11 mouse cellular contexts compared by ENCODE assay signal in genomic region chr12:80944963-80945333, GRCm38 (mm10). TPM values are rescaled to one million over a fixed set of nuclear protein-coding genes. Genes with fewer than 3 reads are reported as not detected.
DNase-seq lines count a peak whose midpoint lies in the region; ATAC-seq and TF ChIP-seq lines count a peak whose summit lies in the region.
"Not testable (repeated sequence)": the region's sequence is repeated elsewhere in the genome, so short reads cannot be mapped to it uniquely, and the experiment has no call there.
"Had no signal": no experiment of that assay in that cellular context is flagged by ENCODE, and none has a peak within 500 bp of the region (broad histone marks: within the 10 kb centered on the region; RNA-seq: fewer than 3 reads in every experiment).

No protein-coding gene starts in this region.

- not testable (repeated sequence) for H3K4me1 ChIP-seq in heart, embryonic 10.5 days; hindbrain, embryonic 16.5 days (ENCODE audit: control insufficient read depth, insufficient read depth, low read depth, low read length); limb, embryonic 11.5 days (ENCODE audit: control insufficient read depth, insufficient read depth, low read length); midbrain, postnatal 0 days (ENCODE audit: insufficient read depth, low read length); thymus, adult 2 months (replicated peaks; ENCODE audit: control insufficient read depth, insufficient read depth, low read length)
- peaks cover 17% of the 10 kb centered on the region for H3K4me1 ChIP-seq in lung, embryonic 15.5 days

- peak overlapping the region; percentile 50 for H3K4me2 ChIP-seq in hindbrain, embryonic 16.5 days (ENCODE audit: low read length)
- H3K4me2 ChIP-seq in limb, embryonic 11.5 days (ENCODE audit: low read depth, severe bottlenecking) = 0 out of 2 replicates have a peak overlapping the region, but pooled peaks have one; percentile 1
- peak overlapping the region; percentile 48 for H3K4me2 ChIP-seq in lung, embryonic 15.5 days
- peak overlapping the region; percentile 34 for H3K4me2 ChIP-seq in midbrain, postnatal 0 days (ENCODE audit: low read depth, low read length, poor library complexity, severe bottlenecking)

- not testable (repeated sequence) for TF ChIP-seq CTCF in midbrain, postnatal 0 days (IDR thresholded peaks at IDR 0.05); thymus, adult 2 months (IDR thresholded peaks at IDR 0.05; ENCODE audit: borderline replicate concordance, control insufficient read depth, extremely low read depth, insufficient read depth, low read length, poor library complexity)

- 2% methylated on average over 9 of the region's 9 CpGs for WGBS in heart, embryonic 10.5 days
- WGBS in hindbrain, embryonic 16.5 days = under 1% methylated on average over 9 of the region's 9 CpGs
- 3% methylated on average over 9 of the region's 9 CpGs for WGBS in limb, embryonic 11.5 days
- WGBS in lung, embryonic 15.5 days = 2% methylated on average over 9 of the region's 9 CpGs
- WGBS in midbrain, postnatal 0 days = under 1% methylated on average over 9 of the region's 9 CpGs
- WGBS in thymus, adult 2 months = under 1% methylated on average over 9 of the region's 9 CpGs

- peak overlapping the region; percentile 98 for H3K4me3 ChIP-seq in heart, embryonic 10.5 days
- H3K4me3 ChIP-seq in hindbrain, embryonic 16.5 days (ENCODE audit: low read length) = peak overlapping the region; percentile 88
- peak overlapping the region; percentile 93 for H3K4me3 ChIP-seq in limb, embryonic 11.5 days (ENCODE audit: low read depth, low read length)
- peak overlapping the region; percentile 97 for H3K4me3 ChIP-seq in lung, embryonic 15.5 days
- H3K4me3 ChIP-seq in midbrain, postnatal 0 days (ENCODE audit: low read depth, low read length) = peak overlapping the region; percentile 98
- H3K4me3 ChIP-seq in thymus, adult 2 months (ENCODE audit: control insufficient read depth, insufficient read depth, low read length) = peak overlapping the region; percentile 75

- H3K9ac ChIP-seq in hindbrain, embryonic 16.5 days (ENCODE audit: low read depth, low read length) = peak overlapping the region; percentile 25; the same call in 1 of the 2 replicates
- not testable (repeated sequence) for H3K9ac ChIP-seq in limb, embryonic 11.5 days (ENCODE audit: low read length); midbrain, postnatal 0 days (replicated peaks; ENCODE audit: low read length, poor library complexity, severe bottlenecking)
- peak overlapping the region; percentile 27; the same call in 1 of the 2 replicates for H3K9ac ChIP-seq in lung, embryonic 15.5 days

- ATAC-seq in activated CD4-positive, CD25-positive, alpha-beta regulatory T cell, adult 4 months = peak; percentile 1
- ATAC-seq in erythroblast, adult 5-6 weeks (replicated peaks; ENCODE audit: low FRiP score, poor library complexity, severe bottlenecking) = peak; percentile 9; the same call in 1 of the 2 replicates
- peak; percentile 58 for ATAC-seq in hindbrain, embryonic 16.5 days
- ATAC-seq in limb, embryonic 11.5 days (ENCODE audit: insufficient number of reproducible peaks, low FRiP score, low TSS enrichment, low read depth) = peak; percentile 23
- peak; percentile 19; the same call in 1 of the 2 replicates for ATAC-seq in lung, embryonic 15.5 days (ENCODE audit: borderline replicate concordance, extremely low read depth, low FRiP score, low TSS enrichment)
- ATAC-seq in midbrain, postnatal 0 days (ENCODE audit: low FRiP score) = peak; percentile 24; the same call in 1 of the 2 replicates

- H3K27ac ChIP-seq in heart, embryonic 10.5 days = peak overlapping the region; percentile 100
- peak overlapping the region; percentile 29 for H3K27ac ChIP-seq in hindbrain, embryonic 16.5 days (ENCODE audit: low read depth, low read length)
- H3K27ac ChIP-seq in limb, embryonic 11.5 days (replicated peaks; ENCODE audit: low read depth, low read length) = not testable (repeated sequence)
- peak overlapping the region; percentile 96 for H3K27ac ChIP-seq in lung, embryonic 15.5 days
- H3K27ac ChIP-seq in midbrain, postnatal 0 days (ENCODE audit: low read depth, low read length) = peak overlapping the region; percentile 99; the same call in 1 of the 2 replicates
- peak overlapping the region; percentile 46; the same call in 1 of the 2 replicates for H3K27ac ChIP-seq in thymus, adult 2 months (ENCODE audit: control insufficient read depth, insufficient read depth, low read length)

- H3K27me3 ChIP-seq in heart, embryonic 10.5 days (ENCODE audit: insufficient read depth, poor library complexity, severe bottlenecking); hindbrain, embryonic 16.5 days (replicated peaks; ENCODE audit: control insufficient read depth, insufficient read depth, low read length); limb, embryonic 11.5 days (ENCODE audit: control insufficient read depth, insufficient read depth, low read length); lung, embryonic 15.5 days; midbrain, postnatal 0 days (ENCODE audit: insufficient read depth, low read length); thymus, adult 2 months (ENCODE audit: control insufficient read depth, insufficient read depth, low read length): not testable (repeated sequence)

- TF ChIP-seq POLR2A in thymus, adult 2 months (IDR thresholded peaks at IDR 0.05; ENCODE audit: control insufficient read depth, extremely low read depth, insufficient read depth, low read length, poor library complexity) = not testable (repeated sequence)

- not testable (repeated sequence) for DNase-seq in heart, embryonic 10.5 days (ENCODE audit: low spot score); limb, embryonic 11.5 days (ENCODE audit: low spot score); midbrain, postnatal 0 days (ENCODE audit: low spot score); thymus, adult 2 months

- H3K9me3 ChIP-seq in heart, embryonic 10.5 days; hindbrain, embryonic 16.5 days (ENCODE audit: control insufficient read depth, low read length); limb, embryonic 11.5 days (ENCODE audit: control insufficient read depth, low read length); lung, embryonic 15.5 days; midbrain, postnatal 0 days (ENCODE audit: low read length): not testable (repeated sequence)

- peaks cover 34% of the 10 kb centered on the region for H3K36me3 ChIP-seq in heart, embryonic 10.5 days
- H3K36me3 ChIP-seq in hindbrain, embryonic 16.5 days (ENCODE audit: control insufficient read depth, insufficient read depth, low read length) = peaks cover 20% of the 10 kb centered on the region
- peaks cover 17% of the 10 kb centered on the region for H3K36me3 ChIP-seq in limb, embryonic 11.5 days (ENCODE audit: control insufficient read depth, insufficient read depth, low read length)
- H3K36me3 ChIP-seq in lung, embryonic 15.5 days = peaks cover 31% of the 10 kb centered on the region
- H3K36me3 ChIP-seq in midbrain, postnatal 0 days (ENCODE audit: insufficient read depth, low read length) = peaks cover 16% of the 10 kb centered on the region
- H3K36me3 ChIP-seq in thymus, adult 2 months (ENCODE audit: control insufficient read depth, insufficient read depth, low read length) = peaks cover 31% of the 10 kb centered on the region

RNA-seq across cellular contexts. Expression of gene Srsf5, which starts 0.4 kb away (rescaled TPM):
- 100 to 1,000 TPM; 438 to 465 TPM for polyA plus RNA-seq in activated CD4-positive, CD25-positive, alpha-beta regulatory T cell, adult 4 months (2017; shearing (Covaris generic))
- 231 and 263 TPM in 2 replicates for total RNA-seq in erythroblast, adult 5-6 weeks (2015; ENCODE audit: low replicate concordance)
- total RNA-seq in erythroblast, adult 5-6 weeks (2017; ENCODE audit: low replicate concordance) = 732 and 764 TPM in 2 replicates
- 386 and 404 TPM in 2 replicates for polyA plus RNA-seq in heart, embryonic 10.5 days (2016; fragmentation: Nextera tagmentation; extraction: Ambion mirVana)
- polyA plus RNA-seq in hindbrain, embryonic 16.5 days (2015; fragmentation: Nextera tagmentation; extraction: Ambion mirVana) = 371 and 381 TPM in 2 replicates
- 363 and 435 TPM in 2 replicates for polyA plus RNA-seq in limb, embryonic 11.5 days (2014; fragmentation: Nextera tagmentation; extraction: Ambion mirVana)
- polyA plus RNA-seq in lung, embryonic 15.5 days (2015; fragmentation: Nextera tagmentation; extraction: Ambion mirVana) = 570 and 583 TPM in 2 replicates
- total RNA-seq in midbrain, postnatal 0 days (2014; rRNA removed) = 252 and 341 TPM in 2 replicates
- 422 and 475 TPM in 2 replicates for polyA plus RNA-seq in midbrain, postnatal 0 days (2015; fragmentation: Nextera tagmentation; extraction: Ambion mirVana)
- polyA plus RNA-seq in thymus, adult 2 months (2012; rRNA removed) = 511 and 515 TPM in 2 replicates

RNA-seq across cellular contexts. Expression of gene Slc10a1, which starts 23.6 kb away (rescaled TPM):
- 1 to 10 TPM in 1 of 2 experiments, under 1 TPM in 1; 0.52 to 1.4 TPM for polyA plus RNA-seq in activated CD4-positive, CD25-positive, alpha-beta regulatory T cell, adult 4 months (2017; shearing (Covaris generic))
- total RNA-seq in erythroblast, adult 5-6 weeks (2015; ENCODE audit: low replicate concordance) = not detected in 2 replicates
- total RNA-seq in erythroblast, adult 5-6 weeks (2017; ENCODE audit: low replicate concordance) = not detected in 2 replicates
- polyA plus RNA-seq in heart, embryonic 10.5 days (2016; fragmentation: Nextera tagmentation; extraction: Ambion mirVana) = 0.55 and 0.58 TPM in 2 replicates
- 0.43 and 0.61 TPM in 2 replicates for polyA plus RNA-seq in hindbrain, embryonic 16.5 days (2015; fragmentation: Nextera tagmentation; extraction: Ambion mirVana)
- polyA plus RNA-seq in limb, embryonic 11.5 days (2014; fragmentation: Nextera tagmentation; extraction: Ambion mirVana) = 0.47 and 0.78 TPM in 2 replicates
- polyA plus RNA-seq in lung, embryonic 15.5 days (2015; fragmentation: Nextera tagmentation; extraction: Ambion mirVana) = 0.39 and 1.1 TPM in 2 replicates
- not detected in 2 replicates for total RNA-seq in midbrain, postnatal 0 days (2014; rRNA removed)
- polyA plus RNA-seq in midbrain, postnatal 0 days (2015; fragmentation: Nextera tagmentation; extraction: Ambion mirVana) = 0.12 TPM in 1 of 2 replicates, not detected in the other
- polyA plus RNA-seq in thymus, adult 2 months (2012; rRNA removed) = 0.07 and 1.9 TPM in 2 replicates
- total RNA-seq: adrenal gland, adult 18-20 months; gastrocnemius, postnatal 36 days; layer of hippocampus, postnatal 14 days had no signal

Comparison
In these comparisons a context has a peak if more than half of its experiments do, and no peak if none do; other contexts are left out.
1. ATAC-seq: peak in every context shown above with its lines; median percentile 58 in hindbrain, embryonic 16.5 days; 24 in midbrain, postnatal 0 days; 23 in limb, embryonic 11.5 days; 19 in lung, embryonic 15.5 days; 9 in erythroblast, adult 5-6 weeks; 1 in activated CD4-positive, CD25-positive, alpha-beta regulatory T cell, adult 4 months.